Mouse (Mus musculus) kidney, embryonic 16.5 days (tissue): ENCODE measurements around the gene Farp1. TPM values are rescaled to one million over a fixed set of nuclear protein-coding genes. Genes with fewer than 3 reads are reported as not detected.
"Not testable (repeated sequence)": the region's sequence is repeated elsewhere in the genome, so short reads cannot be mapped to it uniquely, and the experiment has no call there.

ENCODE experiments used
- ATAC-seq: fragments of 200-750 bp; cut with Nextera tagmentation; 2 replicates; pipeline ENCODE4 v1.8.0; 2017; ENCODE audit warnings: moderate TSS enrichment; ENCODE audit not compliant: low FRiP score, low TSS enrichment
- H3K27ac ChIP-seq: fragments of 300-500 bp; sonication (generic); 2 replicates; pipeline ENCODE4 v1.5.1; 2014; ENCODE audit warnings: low read length
- H3K27me3 ChIP-seq: fragments of 300-500 bp; sonication (generic); 2 replicates; pipeline ENCODE4 v1.6.1; 2014; ENCODE audit warnings: low read length, control low read depth, mixed read lengths; ENCODE audit not compliant: insufficient read depth
- H3K36me3 ChIP-seq: fragments of 300-500 bp; sonication (generic); 2 replicates; pipeline ENCODE4 v1.6.1; 2014; ENCODE audit warnings: low read length, control low read depth, mixed read lengths; ENCODE audit not compliant: insufficient read depth
- H3K4me1 ChIP-seq: fragments of 300-500 bp; sonication (generic); 2 replicates; pipeline ENCODE4 v1.6.1; 2014; ENCODE audit warnings: low read length, control low read depth, mixed read lengths; ENCODE audit not compliant: insufficient read depth
- H3K4me2 ChIP-seq: fragments of 300-500 bp; sonication (generic); replicated peaks from 2 replicates; pipeline ENCODE4 v1.6.1; 2014; ENCODE audit warnings: low read depth, low read length
- H3K4me3 ChIP-seq: fragments of 300-500 bp; sonication (generic); 2 replicates; pipeline ENCODE4 v1.5.1; 2014; ENCODE audit warnings: mild to moderate bottlenecking, low read length
- H3K9ac ChIP-seq: fragments of 300-500 bp; sonication (generic); replicated peaks from 2 replicates; pipeline ENCODE4 v1.6.1; 2014; ENCODE audit warnings: low read length
- H3K9me3 ChIP-seq: fragments of 300-500 bp; sonication (generic); 2 replicates; pipeline ENCODE4 v1.6.1; 2016; ENCODE audit warnings: low read length, control low read depth
- WGBS: fragments of 180-500 bp; shearing (Covaris S2); extraction: QIAGEN DNeasy Blood & Tissue Kit; methylation state at CpG from one replicate; pipeline ENCODE4 v1.1.7; 2014; 5-methylcytosine and 5-hydroxymethylcytosine counted together
- polyA plus RNA-seq: library from polyadenylated mRNA; unstranded; fragments of >200 nt; fragmentation: Nextera tagmentation; extraction: Ambion mirVana; gene quantifications from 2 replicates; pipeline ENCODE4 v1.2.1, GENCODE M21; 2015

Gene Farp1
- polyA plus RNA-seq, 1 experiment from 2014 or later, result 31.9 TPM

GRCm38 (mm10) chr14:121051002-121051401 is 16.0 kb downstream of the Farp1 start:
- H3K27ac ChIP-seq, result 0 out of 2 replicates have a peak overlapping the region, but pooled peaks have one; percentile 50
- WGBS, result 83% methylated on average over 3 of the region's 4 CpGs
- H3K4me3 ChIP-seq, H3K9ac ChIP-seq, ATAC-seq, H3K27me3 ChIP-seq, H3K9me3 ChIP-seq, H3K4me2 ChIP-seq: not testable (repeated sequence)
- peaks cover 55% of the 10 kb centered on the region for H3K4me1 ChIP-seq
- peaks cover 12% of the 10 kb centered on the region; the same call in 1 of the 2 replicates for H3K36me3 ChIP-seq

- Histone ChIP-seq H3K27ac (peak overlapping the region; percentile 92), H3K4me1 (peaks cover 59% of the 10 kb centered on the region), H3K36me3 (0 out of 2 replicates have a peak, but pooled peaks cover 2% of the 10 kb centered on the region), H3K9ac (peak overlapping the region; percentile 45; the same call in 1 of the 2 replicates), H3K4me2 (peak overlapping the region; percentile 47), H3K9me3 (no peaks in the 10 kb centered on the region), H3K27me3 (no peaks in the 10 kb centered on the region), H3K4me3 (no peak overlapping the region; the same call in 1 of the 2 replicates)
- peak; percentile 82 for ATAC-seq
- 2% methylated on average over 5 of the region's 5 CpGs for WGBS
These were observed 18.1 kb downstream of the Farp1 start for GRCm38 (mm10) chr14:121053020-121053518.

GRCm38 (mm10) chr14:121054062-121054461 is 19.1 kb downstream of the Farp1 start:
- peaks cover 65% of the 10 kb centered on the region for H3K4me1 ChIP-seq
- H3K4me3 ChIP-seq, result no peak overlapping the region
- H3K36me3 ChIP-seq, result 0 out of 2 replicates have a peak, but pooled peaks cover 7% of the 10 kb centered on the region
- H3K27me3 ChIP-seq, result no peaks in the 10 kb centered on the region
- no peak for ATAC-seq
- H3K9me3 ChIP-seq, result no peaks in the 10 kb centered on the region
- H3K9ac ChIP-seq, result 0 out of 2 replicates have a peak overlapping the region, but pooled peaks have one; percentile 35
- 65% methylated on average over 5 of the region's 5 CpGs for WGBS
- peak overlapping the region; percentile 92 for H3K27ac ChIP-seq
- H3K4me2 ChIP-seq, result no peak overlapping the region

GRCm38 (mm10) chr14:121057750-121058149 is 22.8 kb downstream of the Farp1 start:
- no peak for ATAC-seq
- Histone ChIP-seq H3K27ac (no peak overlapping the region), H3K36me3 (0 out of 2 replicates have a peak, but pooled peaks cover 7% of the 10 kb centered on the region), H3K4me2 (no peak overlapping the region), H3K9ac (no peak overlapping the region), H3K9me3 (no peaks in the 10 kb centered on the region), H3K4me3 (no peak overlapping the region), H3K27me3 (no peaks in the 10 kb centered on the region), H3K4me1 (peaks cover 78% of the 10 kb centered on the region)
- WGBS, result 96% methylated on average over 5 of the region's 5 CpGs

GRCm38 (mm10) chr14:121058481-121058880 is 23.5 kb downstream of the Farp1 start:
- WGBS, result 100% methylated on average over 1 of the region's 1 CpGs
- no peak overlapping the region for H3K9ac ChIP-seq
- no peak overlapping the region for H3K27ac ChIP-seq
- 0 out of 2 replicates have a peak, but pooled peaks cover 7% of the 10 kb centered on the region for H3K36me3 ChIP-seq
- H3K4me1 ChIP-seq, result peaks cover 77% of the 10 kb centered on the region
- H3K4me3 ChIP-seq, result no peak overlapping the region
- no peaks in the 10 kb centered on the region for H3K9me3 ChIP-seq
- no peak for ATAC-seq
- H3K27me3 ChIP-seq, result no peaks in the 10 kb centered on the region
- H3K4me2 ChIP-seq, result no peak overlapping the region

GRCm38 (mm10) chr14:121059266-121059665 is 24.3 kb downstream of the Farp1 start:
- Histone ChIP-seq H3K4me3 (no peak overlapping the region), H3K4me2 (no peak overlapping the region), H3K9me3 (no peaks in the 10 kb centered on the region), H3K27ac (0 out of 2 replicates have a peak overlapping the region, but pooled peaks have one; percentile 10), H3K4me1 (peaks cover 69% of the 10 kb centered on the region), H3K36me3 (0 out of 2 replicates have a peak, but pooled peaks cover 7% of the 10 kb centered on the region), H3K9ac (no peak overlapping the region), H3K27me3 (no peaks in the 10 kb centered on the region)
- peak; percentile 46; the same call in 1 of the 2 replicates for ATAC-seq
- 29% methylated on average over 10 of the region's 10 CpGs for WGBS

- H3K4me1 ChIP-seq, result peaks cover 57% of the 10 kb centered on the region
- ATAC-seq, result no peak
- 70% methylated on average over 11 of the region's 11 CpGs for WGBS
These were observed 25.5 kb downstream of the Farp1 start for GRCm38 (mm10) chr14:121060484-121060883.

GRCm38 (mm10) chr14:121061686-121062085 is 26.7 kb downstream of the Farp1 start:
- Histone ChIP-seq H3K4me3 (no peak overlapping the region), H3K9ac (peak overlapping the region; percentile 49; the same call in 1 of the 2 replicates), H3K36me3 (peaks cover 15% of the 10 kb centered on the region), H3K4me2 (0 out of 2 replicates have a peak overlapping the region, but pooled peaks have one; percentile 13), H3K27ac (peak overlapping the region; percentile 59; the same call in 1 of the 2 replicates), H3K27me3 (no peaks in the 10 kb centered on the region), H3K4me1 (peaks cover 48% of the 10 kb centered on the region), H3K9me3 (peaks cover 6% of the 10 kb centered on the region; the same call in 1 of the 2 replicates)
- 0 out of 2 replicates have a peak, but pooled peaks have one; percentile 8 for ATAC-seq
- 38% methylated on average over 4 of the region's 4 CpGs for WGBS

More at GRCm38 (mm10) chr14:121060484-121060883, 25.5 kb downstream of the Farp1 start:
- Histone ChIP-seq H3K4me2 (no peak overlapping the region), H3K27ac (no peak overlapping the region), H3K9ac (no peak overlapping the region), H3K27me3 (no peaks in the 10 kb centered on the region), H3K36me3 (peaks cover 8% of the 10 kb centered on the region; the same call in 1 of the 2 replicates), H3K9me3 (no peaks in the 10 kb centered on the region; the same call in 1 of the 2 replicates), H3K4me3 (no peak overlapping the region)

- Histone ChIP-seq H3K36me3 (peaks cover 15% of the 10 kb centered on the region), H3K4me2 (0 out of 2 replicates have a peak overlapping the region, but pooled peaks have one; percentile 13), H3K27ac (peak overlapping the region; percentile 59), H3K9me3 (peaks cover 6% of the 10 kb centered on the region; the same call in 1 of the 2 replicates), H3K27me3 (no peaks in the 10 kb centered on the region), H3K4me1 (peaks cover 48% of the 10 kb centered on the region), H3K4me3 (no peak overlapping the region), H3K9ac (peak overlapping the region; percentile 49)
- 14% methylated on average over 14 of the region's 14 CpGs for WGBS
- peak; percentile 69 for ATAC-seq
These were observed 27.5 kb downstream of the Farp1 start for GRCm38 (mm10) chr14:121062238-121063082.
